Mouse (Mus musculus): Measurements from ENCODE around the gene Stk4. TPM values are rescaled to one million over a fixed set of nuclear protein-coding genes. Genes with fewer than 3 reads are reported as not detected.
"Not testable (repeated sequence)": the region's sequence is repeated elsewhere in the genome, so short reads cannot be mapped to it uniquely, and the experiment has no call there.

Gene Stk4
- polyA plus RNA-seq, 1 experiment = 14.8 TPM

GRCm38 (mm10) chr2:164040949-164041348 lies 29.2 kb upstream of the Stk4 start:
- TF ChIP-seq POLR2A (IDR thresholded peaks at IDR 0.05; ENCODE audit: control insufficient read depth, low read depth, low read length) = no peak
- TF ChIP-seq CTCF (IDR thresholded peaks at IDR 0.05; ENCODE audit: control insufficient read depth, insufficient read depth, insufficient replicate concordance, low read depth, low read length) = no peak
- Histone ChIP-seq H3K36me3 (ENCODE audit: control insufficient read depth, insufficient read depth, low read length) (no peaks in the 10 kb centered on the region), H3K4me1 (ENCODE audit: control insufficient read depth, insufficient read depth, low read length) (no peaks in the 10 kb centered on the region), H3K4me3 (ENCODE audit: control insufficient read depth, low read depth, low read length) (no peak overlapping the region), H3K27me3 (ENCODE audit: control insufficient read depth, insufficient read depth, low read length) (no peaks in the 10 kb centered on the region), H3K27ac (ENCODE audit: control insufficient read depth, insufficient read depth, low read depth, low read length) (no peak overlapping the region)

GRCm38 (mm10) chr2:164041523-164041922 lies 28.6 kb upstream of the Stk4 start:
- H3K4me3 ChIP-seq (ENCODE audit: control insufficient read depth, low read depth, low read length) = no peak overlapping the region
- H3K27ac ChIP-seq (ENCODE audit: control insufficient read depth, insufficient read depth, low read depth, low read length) = no peak overlapping the region
- TF ChIP-seq POLR2A (IDR thresholded peaks at IDR 0.05; ENCODE audit: control insufficient read depth, low read depth, low read length) = no peak
- no peaks in the 10 kb centered on the region for H3K27me3 ChIP-seq (ENCODE audit: control insufficient read depth, insufficient read depth, low read length)
- no peaks in the 10 kb centered on the region for H3K36me3 ChIP-seq (ENCODE audit: control insufficient read depth, insufficient read depth, low read length)
- H3K4me1 ChIP-seq (ENCODE audit: control insufficient read depth, insufficient read depth, low read length) = no peaks in the 10 kb centered on the region

GRCm38 (mm10) chr2:164047197-164047690 lies 22.9 kb upstream of the Stk4 start:
- no peak for TF ChIP-seq CTCF (IDR thresholded peaks at IDR 0.05; ENCODE audit: control insufficient read depth, insufficient read depth, insufficient replicate concordance, low read depth, low read length)
- no peak for TF ChIP-seq POLR2A (IDR thresholded peaks at IDR 0.05; ENCODE audit: control insufficient read depth, low read depth, low read length)
- Histone ChIP-seq H3K27ac (ENCODE audit: control insufficient read depth, insufficient read depth, low read depth, low read length) (no peak overlapping the region), H3K4me3 (ENCODE audit: control insufficient read depth, low read depth, low read length) (peak overlapping the region; percentile 21), H3K4me1 (ENCODE audit: control insufficient read depth, insufficient read depth, low read length) (peaks cover 3% of the 10 kb centered on the region), H3K27me3 (ENCODE audit: control insufficient read depth, insufficient read depth, low read length) (no peaks in the 10 kb centered on the region), H3K36me3 (ENCODE audit: control insufficient read depth, insufficient read depth, low read length) (no peaks in the 10 kb centered on the region)

- TF ChIP-seq CTCF (IDR thresholded peaks at IDR 0.05; ENCODE audit: control insufficient read depth, insufficient read depth, insufficient replicate concordance, low read depth, low read length) = 0 out of 2 replicates have a peak, but pooled peaks have one; percentile 2
- no peak for TF ChIP-seq POLR2A (IDR thresholded peaks at IDR 0.05; ENCODE audit: control insufficient read depth, low read depth, low read length)
- Histone ChIP-seq H3K27ac (ENCODE audit: control insufficient read depth, insufficient read depth, low read depth, low read length) (peak overlapping the region; percentile 84), H3K4me1 (ENCODE audit: control insufficient read depth, insufficient read depth, low read length) (peaks cover 3% of the 10 kb centered on the region), H3K4me3 (ENCODE audit: control insufficient read depth, low read depth, low read length) (no peak overlapping the region), H3K27me3 (ENCODE audit: control insufficient read depth, insufficient read depth, low read length) (no peaks in the 10 kb centered on the region), H3K36me3 (ENCODE audit: control insufficient read depth, insufficient read depth, low read length) (peaks cover 2% of the 10 kb centered on the region)
These were observed 16.4 kb upstream of the Stk4 start for GRCm38 (mm10) chr2:164053767-164054166.

- Histone ChIP-seq H3K4me3 (ENCODE audit: control insufficient read depth, low read depth, low read length) (no peak overlapping the region), H3K4me1 (ENCODE audit: control insufficient read depth, insufficient read depth, low read length) (peaks cover 3% of the 10 kb centered on the region), H3K27me3 (ENCODE audit: control insufficient read depth, insufficient read depth, low read length) (no peaks in the 10 kb centered on the region), H3K27ac (ENCODE audit: control insufficient read depth, insufficient read depth, low read depth, low read length) (no peak overlapping the region), H3K36me3 (ENCODE audit: control insufficient read depth, insufficient read depth, low read length) (peaks cover 3% of the 10 kb centered on the region)
- TF ChIP-seq POLR2A (IDR thresholded peaks at IDR 0.05; ENCODE audit: control insufficient read depth, low read depth, low read length) (no peak), CTCF (IDR thresholded peaks at IDR 0.05; ENCODE audit: control insufficient read depth, insufficient read depth, insufficient replicate concordance, low read depth, low read length) (no peak)
These were observed 15.5 kb upstream of the Stk4 start for GRCm38 (mm10) chr2:164054671-164055070.

GRCm38 (mm10) chr2:164059634-164060235 lies 10.4 kb upstream of the Stk4 start:
- peak overlapping the region; percentile 88 for H3K4me3 ChIP-seq (ENCODE audit: control insufficient read depth, low read depth, low read length)
- peaks cover 8% of the 10 kb centered on the region for H3K36me3 ChIP-seq (ENCODE audit: control insufficient read depth, insufficient read depth, low read length)
- TF ChIP-seq POLR2A (IDR thresholded peaks at IDR 0.05; ENCODE audit: control insufficient read depth, low read depth, low read length) (no peak), CTCF (IDR thresholded peaks at IDR 0.05; ENCODE audit: control insufficient read depth, insufficient read depth, insufficient replicate concordance, low read depth, low read length) (no peak)
- no peaks in the 10 kb centered on the region for H3K4me1 ChIP-seq (ENCODE audit: control insufficient read depth, insufficient read depth, low read length)
- H3K27ac ChIP-seq (ENCODE audit: control insufficient read depth, insufficient read depth, low read depth, low read length) = peak overlapping the region; percentile 59
- H3K27me3 ChIP-seq (ENCODE audit: control insufficient read depth, insufficient read depth, low read length) = no peaks in the 10 kb centered on the region

- peaks cover 9% of the 10 kb centered on the region for H3K4me1 ChIP-seq (ENCODE audit: control insufficient read depth, insufficient read depth, low read length)
- H3K27ac ChIP-seq (ENCODE audit: control insufficient read depth, insufficient read depth, low read depth, low read length) = peak within 1 kb of the TSS; percentile 90
- no peaks in the 10 kb centered on the region for H3K27me3 ChIP-seq (ENCODE audit: control insufficient read depth, insufficient read depth, low read length)
- H3K4me3 ChIP-seq (ENCODE audit: control insufficient read depth, low read depth, low read length) = peak within 1 kb of the TSS; percentile 93
- H3K36me3 ChIP-seq (ENCODE audit: control insufficient read depth, insufficient read depth, low read length) = no peaks in the 10 kb centered on the region; the same call in 1 of the 2 replicates
- TF ChIP-seq CTCF (IDR thresholded peaks at IDR 0.05; ENCODE audit: control insufficient read depth, insufficient read depth, insufficient replicate concordance, low read depth, low read length) (peak; percentile 9; the same call in 1 of the 2 replicates), POLR2A (IDR thresholded peaks at IDR 0.05; ENCODE audit: control insufficient read depth, low read depth, low read length) (peak; percentile 99)
These were observed 779 bp downstream of the Stk4 start, which contains the start of gene Tomm34 for GRCm38 (mm10) chr2:164070765-164071436. Gene Tomm34, minus strand, starts transcription at chr2:164071169.

GRCm38 (mm10) chr2:164071437-164071820 lies 1.3 kb downstream of the Stk4 start:
- H3K4me3 ChIP-seq (ENCODE audit: control insufficient read depth, low read depth, low read length) = peak overlapping the region; percentile 93
- H3K27me3 ChIP-seq (ENCODE audit: control insufficient read depth, insufficient read depth, low read length); H3K36me3 ChIP-seq (ENCODE audit: control insufficient read depth, insufficient read depth, low read length); H3K4me1 ChIP-seq (ENCODE audit: control insufficient read depth, insufficient read depth, low read length): not testable (repeated sequence)
- peak overlapping the region; percentile 90 for H3K27ac ChIP-seq (ENCODE audit: control insufficient read depth, insufficient read depth, low read depth, low read length)

All from testis, adult 2 months (tissue).